Mouse (Mus musculus) megakaryocyte, adult 5-6 weeks (primary cell): ENCODE measurements at regions not wholly inside any gene's neighbourhood (a gene's known extent, or its start where the extent isn't known, plus 50 kb on each side); places are given as distances from the start of the nearest gene placed in this dataset.
"Not testable (repeated sequence)": the region's sequence is repeated elsewhere in the genome, so short reads cannot be mapped to it uniquely, and the experiment has no call there.

Source experiments
- ATAC-seq: 2 replicates; pipeline ENCODE4 v1.8.0; 2016; ENCODE audit warnings: mild to moderate bottlenecking, inconsistent platforms; ENCODE audit not compliant: poor library complexity, severe bottlenecking

GRCm38 (mm10) chrX:153887285-153887684, 55.3 kb downstream of the Spin2c start:
- peak; percentile 69 for ATAC-seq

DNA sequence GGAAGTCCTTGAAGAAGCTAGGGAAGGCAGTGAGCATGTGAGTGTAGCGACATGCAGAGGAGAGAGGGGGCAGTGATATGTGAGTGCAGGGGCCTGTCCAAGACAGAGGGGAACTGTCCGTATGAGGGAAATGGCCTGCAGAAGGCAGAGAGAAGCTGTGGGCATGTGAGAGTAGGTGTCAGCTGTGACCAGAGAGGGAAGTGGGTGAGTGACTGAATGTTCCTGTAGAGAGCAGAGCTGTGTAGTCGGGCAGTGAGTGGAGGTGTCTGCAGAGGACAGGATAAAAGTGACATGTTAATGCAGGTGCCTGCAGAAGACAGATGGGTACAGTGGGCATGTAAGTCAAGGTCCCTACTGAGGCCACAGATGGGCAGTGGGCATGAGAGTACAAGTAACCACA, 84.4 kb downstream of the Samt1 start:
- ATAC-seq = no peak

DNA sequence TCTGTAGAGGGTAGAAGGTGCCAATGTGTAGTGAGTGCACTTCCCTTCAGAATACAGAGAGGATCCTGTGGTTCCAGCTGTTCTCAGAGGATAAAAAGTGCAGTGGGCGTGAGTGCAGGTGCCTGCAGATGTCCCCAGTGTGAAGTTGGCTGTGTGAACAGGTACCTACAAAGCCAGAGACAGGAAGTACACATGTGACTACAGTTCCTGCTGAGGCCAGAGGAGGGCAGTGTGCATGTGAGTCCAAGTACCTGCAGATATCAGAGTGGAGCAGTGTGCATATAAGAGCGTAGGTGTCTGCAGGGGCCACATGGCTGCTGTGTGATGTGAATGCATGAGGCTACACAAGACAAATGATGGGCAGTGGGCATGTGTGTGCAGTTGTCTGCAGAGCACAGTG, 79.9 kb downstream of the Samt1 start:
- ATAC-seq = peak; percentile 43; the same call in 1 of the 2 replicates

GRCm38 (mm10) chrX:153936111-153936510, 76.3 kb downstream of the Samt1 start:
- no peak for ATAC-seq

GRCm38 (mm10) chrX:153937346-153937745, 75.1 kb downstream of the Samt1 start:
- ATAC-seq = no peak

GRCm38 (mm10) chrX:153940089-153940488, 72.4 kb downstream of the Samt1 start:
- no peak for ATAC-seq

DNA sequence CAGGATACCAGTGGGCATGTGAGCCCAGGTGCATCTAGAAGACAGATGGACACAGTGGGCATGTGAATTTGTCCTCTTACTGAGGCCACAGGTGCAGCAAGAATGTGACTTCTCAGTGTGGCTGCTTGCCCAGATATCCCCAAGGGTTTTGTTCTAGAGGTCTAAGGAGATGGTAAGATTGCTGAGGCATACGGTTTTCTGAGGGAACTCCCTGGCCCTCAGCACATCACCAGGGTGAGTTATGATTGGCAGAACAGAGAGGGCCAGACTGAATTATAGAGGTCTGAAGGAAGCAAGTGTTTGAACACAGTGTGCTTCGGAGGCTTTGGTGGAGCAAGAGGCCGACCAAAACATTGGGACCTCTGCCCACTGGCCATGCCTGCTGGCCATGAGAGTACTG, 71.3 kb downstream of the Samt1 start:
- not testable (repeated sequence) for ATAC-seq
